ENCODE assay signal across 25 mouse cellular contexts in genomic region chr1:131583598-131583997, GRCm38 (mm10). TPM values are rescaled to one million over a fixed set of nuclear protein-coding genes. Genes with fewer than 3 reads are reported as not detected.
"Had no signal": no experiment of that assay in that cellular context is flagged by ENCODE, and none has a peak within 500 bp of the region (broad histone marks: within the 10 kb centered on the region; RNA-seq: fewer than 3 reads in every experiment).

No protein-coding gene starts in this region.

- H3K4me1 ChIP-seq: midbrain, embryonic 10.5 days; midbrain, embryonic 12.5 days; neural tube, embryonic 13.5 days; neural tube, embryonic 15.5 days had no signal

- H3K27ac ChIP-seq: midbrain, embryonic 10.5 days; midbrain, embryonic 12.5 days; neural tube, embryonic 13.5 days; neural tube, embryonic 15.5 days had no signal

- H3K4me2 ChIP-seq: lung, embryonic 14.5 days; midbrain, embryonic 12.5 days; neural tube, embryonic 13.5 days; neural tube, embryonic 15.5 days had no signal

- ATAC-seq: midbrain, embryonic 16.5 days had no signal

- DNase-seq: lung, adult 18-20 months; lung, embryonic 14.5 days; lung, postnatal 10 days; lung, postnatal 4 days; midbrain, embryonic 14.5 days; retina, postnatal 1 day; right cerebral cortex, adult 18-20 months; right cerebral cortex, postnatal 25 days; right cerebral cortex, postnatal 4 days; spleen, adult 18-20 months; thymus, adult 18-20 months; thymus, postnatal 14 days; thymus, postnatal 36 days had no signal

- H3K4me3 ChIP-seq: midbrain, embryonic 10.5 days; midbrain, embryonic 12.5 days; myocyte; neural tube, embryonic 13.5 days; neural tube, embryonic 15.5 days had no signal

- H3K36me3 ChIP-seq: midbrain, embryonic 10.5 days; midbrain, embryonic 12.5 days; neural tube, embryonic 13.5 days; neural tube, embryonic 15.5 days had no signal

- H3K9ac ChIP-seq: lung, embryonic 14.5 days; midbrain, embryonic 12.5 days; neural tube, embryonic 13.5 days; neural tube, embryonic 15.5 days had no signal

- H3K27me3 ChIP-seq: midbrain, embryonic 12.5 days; neural tube, embryonic 13.5 days; neural tube, embryonic 15.5 days had no signal

- H3K9me3 ChIP-seq: midbrain, embryonic 10.5 days; midbrain, embryonic 12.5 days; neural tube, embryonic 13.5 days; neural tube, embryonic 15.5 days had no signal

RNA-seq across cellular contexts. Expression of gene Avpr1b, which starts 15.4 kb away (rescaled TPM):
- total RNA-seq: megakaryocyte, adult 5-6 weeks; megakaryocyte-erythroid progenitor cell, adult 5-6 weeks had no signal
- polyA plus RNA-seq: lung, embryonic 14.5 days; lung, embryonic 16.5 days; midbrain, embryonic 10.5 days; midbrain, embryonic 12.5 days; midbrain, embryonic 14.5 days; midbrain, embryonic 16.5 days; myocyte; neural tube, embryonic 11.5 days; neural tube, embryonic 13.5 days; neural tube, embryonic 15.5 days; stomach, embryonic 14.5 days; thymus, postnatal 0 days had no signal

RNA-seq across cellular contexts. Expression of gene Ctse, which starts 54.5 kb away (rescaled TPM):
- polyA plus RNA-seq: midbrain, embryonic 10.5 days; midbrain, embryonic 14.5 days; midbrain, embryonic 16.5 days; myocyte; neural tube, embryonic 13.5 days; neural tube, embryonic 15.5 days had no signal
